Mouse (Mus musculus): ENCODE data around the gene Proser3. TPM values are rescaled to one million over a fixed set of nuclear protein-coding genes. Genes with fewer than 3 reads are reported as not detected.

Gene Proser3
- total RNA-seq, 2 experiments from 2014 or later = 5.5 to 7.3 TPM

DNA sequence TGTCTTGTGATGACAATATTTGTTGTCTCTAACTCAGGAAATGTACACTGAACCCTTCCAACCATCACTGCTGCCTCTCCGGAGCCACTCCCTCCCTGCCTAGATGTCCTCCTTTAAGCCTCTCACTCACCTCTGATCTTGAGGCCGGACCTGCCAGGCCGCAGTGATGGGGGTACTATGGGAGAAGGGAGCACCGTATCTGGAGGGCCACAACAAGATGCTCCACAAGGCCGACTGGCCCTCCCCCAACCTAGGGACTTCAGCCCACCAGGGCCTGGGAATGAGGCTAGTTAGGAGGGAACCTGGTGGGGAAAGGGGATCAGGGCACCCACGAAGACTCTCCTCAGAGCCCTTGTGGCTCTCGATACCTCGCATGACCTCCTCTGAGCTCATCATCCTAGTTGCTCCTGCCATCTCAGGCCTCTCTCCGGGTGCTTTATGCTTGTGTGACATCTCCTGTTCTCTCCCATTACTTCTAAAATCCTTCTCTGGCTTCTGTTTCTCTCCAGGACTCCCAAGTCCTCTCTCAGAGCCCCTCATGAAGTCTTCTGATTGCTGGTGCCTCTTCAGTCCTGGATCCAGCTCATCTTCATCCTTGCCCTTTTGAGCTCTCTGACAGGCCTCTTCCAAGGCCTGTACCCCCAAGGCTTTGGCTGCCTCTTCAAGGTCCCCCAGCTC is 39.0 kb upstream of the Proser3 start:
- no peak overlapping the region for H3K4me3 ChIP-seq
- no peak overlapping the region for H3K27ac ChIP-seq
- TF ChIP-seq CTCF (IDR thresholded peaks at IDR 0.05) = no peak
- intact Hi-C loops (cut with DNase I) = loop anchor here (10.0 kb wide), 1 partner anchor 384 kb away; the partner anchor contains the start of genes Fam187b and Lsr
- DNase-seq = no peak

DNA sequence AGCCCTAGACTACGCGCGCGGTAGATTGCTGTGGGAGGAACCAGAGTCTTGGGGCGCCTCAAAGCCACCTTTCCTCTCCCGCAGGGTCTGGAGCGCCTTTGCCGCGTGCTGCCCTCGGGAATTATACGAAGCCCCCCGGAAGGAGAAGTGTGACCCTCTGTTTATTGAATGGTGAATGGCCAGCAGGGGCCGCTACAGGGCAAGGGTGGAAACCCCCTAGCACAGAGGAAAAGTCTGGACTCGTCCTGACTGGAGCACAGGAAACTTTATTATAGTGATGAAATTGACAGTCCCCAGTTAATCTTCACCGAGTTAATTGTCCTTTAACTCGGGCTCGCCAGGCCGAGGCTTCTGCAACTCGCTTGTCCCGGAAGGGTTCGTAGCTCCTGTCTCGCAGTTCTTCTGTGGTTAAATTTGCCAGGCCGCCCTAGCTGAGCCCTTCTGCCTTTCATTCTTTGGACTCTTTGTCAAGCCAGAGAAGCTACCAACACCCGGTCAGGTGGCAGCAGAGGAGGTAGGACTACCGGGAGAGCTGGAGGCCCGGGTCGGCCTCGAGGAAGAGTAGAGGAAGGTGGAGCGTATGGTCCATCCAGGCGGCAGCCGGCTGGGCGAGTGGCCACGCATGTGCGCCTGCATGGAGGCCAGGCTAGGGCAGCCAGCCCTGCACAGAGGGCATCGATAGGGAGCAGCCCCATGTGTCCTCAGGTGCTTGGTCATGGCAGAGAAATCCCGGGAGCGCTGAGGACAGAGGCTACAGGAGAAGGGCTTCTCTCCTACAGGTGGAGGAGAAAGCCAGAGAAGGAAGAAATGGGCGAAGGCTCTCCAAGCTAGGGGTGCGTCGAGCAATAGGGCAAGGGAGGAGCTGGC is 37.6 kb upstream of the Proser3 start:
- intact Hi-C loops (cut with DNase I) = loop anchor here (1.0 to 10.0 kb wide), 3 partner anchors 24 to 385 kb away; partner anchors contain the start of genes Fam187b and Lsr
- peak; percentile 89 for DNase-seq
- TF ChIP-seq CTCF (IDR thresholded peaks at IDR 0.05) = peak; percentile 97
- Histone ChIP-seq H3K27ac (peak overlapping the region; percentile 97), H3K4me3 (peak overlapping the region; percentile 98)

DNA sequence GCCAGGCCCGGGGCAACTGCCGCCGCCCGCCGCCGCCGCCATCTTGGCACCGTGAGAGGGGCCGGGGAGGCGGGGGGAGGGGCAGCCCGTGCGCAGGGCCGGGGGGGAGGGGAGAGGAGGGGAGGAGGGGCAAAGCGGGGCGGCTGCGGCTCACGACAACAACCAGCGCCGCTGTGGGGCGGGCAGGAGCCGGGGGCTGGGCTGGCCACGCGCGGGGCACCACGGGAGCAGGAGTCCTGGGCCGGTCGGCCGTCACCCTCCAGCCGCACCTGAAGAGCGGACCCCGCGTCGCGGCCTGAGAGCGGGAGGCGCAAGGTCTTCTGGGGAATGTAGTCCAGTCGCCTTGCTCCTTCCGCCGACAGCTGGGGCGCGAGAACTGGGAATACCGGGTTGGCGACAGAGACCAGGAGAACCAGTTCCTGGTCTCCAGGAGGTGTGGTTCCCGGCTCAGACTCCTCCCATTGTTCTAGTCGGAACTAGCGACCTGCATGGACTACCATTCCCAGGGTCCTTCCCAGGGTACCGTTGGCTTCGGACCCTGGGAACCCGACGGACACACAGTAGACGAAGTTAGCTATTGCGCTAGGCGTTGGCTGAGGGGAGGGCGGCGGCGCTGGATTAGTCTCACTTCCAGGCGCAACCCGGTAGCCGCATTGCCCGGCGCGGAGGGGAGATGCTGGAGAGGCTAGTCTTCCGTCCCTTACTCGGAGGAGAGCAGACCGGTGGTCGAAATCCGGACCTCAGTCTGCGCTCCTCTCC is 36.8 kb upstream of the Proser3 start, which contains the start of gene Kmt2b:
Kmt2b (minus strand) TSS at position 51 of the 759 bp plus-strand sequence.
- peak within 1 kb of the TSS; percentile 98 for H3K4me3 ChIP-seq
- no peak for TF ChIP-seq CTCF (IDR thresholded peaks at IDR 0.05)
- peak; percentile 99 for DNase-seq
- H3K27ac ChIP-seq = peak within 1 kb of the TSS; percentile 97
- intact Hi-C loops (cut with DNase I) = loop anchor here (1.0 to 2.0 kb wide), 2 partner anchors 24 to 34 kb away; no protein-coding TSS in a partner anchor

DNA sequence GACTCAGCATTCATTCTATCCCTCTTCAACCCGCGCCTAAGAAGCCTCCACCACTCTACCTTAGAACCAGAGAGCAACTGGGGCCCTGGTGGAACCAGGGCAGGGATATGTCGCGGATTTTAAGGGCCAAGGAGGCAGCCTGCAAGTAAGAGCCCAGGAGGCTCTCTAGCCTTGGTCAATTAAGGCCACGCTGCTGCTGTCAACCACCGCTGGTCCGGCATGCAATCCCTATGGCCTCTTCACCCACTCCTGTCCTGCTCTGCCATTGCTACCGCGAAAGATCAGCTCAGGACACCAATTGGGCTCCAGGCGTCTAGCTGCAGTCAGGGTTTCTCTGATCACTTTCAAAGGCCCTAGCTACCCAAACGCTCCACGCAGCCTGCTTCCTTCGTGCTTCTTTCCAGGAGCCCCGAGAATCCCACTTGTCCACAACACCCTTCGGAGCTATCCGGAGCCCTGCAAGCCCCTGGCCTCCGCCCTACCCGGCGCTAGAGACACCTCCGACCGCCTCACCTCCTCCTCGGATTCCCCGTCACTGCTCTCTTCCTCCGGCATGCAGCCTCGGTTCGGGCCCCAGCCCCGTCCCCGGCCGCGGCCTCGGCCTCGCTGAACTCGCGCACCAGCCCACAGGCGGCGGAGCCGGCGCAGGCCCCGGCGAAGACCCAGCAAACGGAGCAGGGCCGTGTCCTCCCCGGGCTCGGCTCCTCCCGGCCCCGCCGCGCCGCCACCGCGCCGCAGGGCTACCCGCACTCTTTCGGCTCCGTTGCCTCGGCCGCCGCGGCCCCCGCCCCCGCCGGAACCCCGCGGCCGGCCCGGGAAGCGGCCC is 36.0 kb upstream of the Proser3 start:
- intact Hi-C loops (cut with DNase I) = loop anchor here (2.0 kb wide), 1 partner anchor 33 kb away; no protein-coding TSS in a partner anchor
- peak overlapping the region; percentile 98 for H3K4me3 ChIP-seq
- H3K27ac ChIP-seq = peak overlapping the region; percentile 97
- DNase-seq = no peak
- no peak for TF ChIP-seq CTCF (IDR thresholded peaks at IDR 0.05)

DNA sequence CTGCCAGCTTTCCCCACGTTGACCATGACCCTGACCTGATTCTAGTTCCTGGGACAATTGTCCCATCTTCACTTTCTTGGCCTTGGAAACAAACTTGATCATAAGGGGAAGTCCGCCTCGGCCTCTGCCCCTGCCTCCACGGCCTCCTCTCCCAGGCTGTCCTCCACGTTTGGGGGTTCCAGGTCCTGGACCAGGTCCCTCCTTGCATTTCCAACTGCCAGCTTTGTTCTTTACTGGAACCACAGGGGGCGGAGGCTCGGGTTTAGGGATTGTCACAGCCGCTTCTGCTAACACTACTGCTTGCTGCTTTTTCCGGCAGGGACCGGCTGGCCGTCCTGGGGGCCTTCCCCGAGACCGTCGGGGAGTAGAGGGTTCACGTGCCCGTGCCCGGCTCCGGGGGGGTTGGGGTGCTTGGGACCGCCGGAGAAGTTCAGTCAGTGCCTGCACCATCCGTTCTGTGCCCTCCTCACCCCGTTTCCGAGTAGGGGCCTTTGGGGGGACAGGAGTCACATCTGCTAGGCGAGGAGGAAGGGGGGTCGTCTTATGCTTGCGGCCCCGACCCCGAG is 34.4 kb upstream of the Proser3 start:
- peak overlapping the region; percentile 98 for H3K4me3 ChIP-seq
- TF ChIP-seq CTCF (IDR thresholded peaks at IDR 0.05) = no peak
- intact Hi-C loops (cut with DNase I) = no loop called here

DNA sequence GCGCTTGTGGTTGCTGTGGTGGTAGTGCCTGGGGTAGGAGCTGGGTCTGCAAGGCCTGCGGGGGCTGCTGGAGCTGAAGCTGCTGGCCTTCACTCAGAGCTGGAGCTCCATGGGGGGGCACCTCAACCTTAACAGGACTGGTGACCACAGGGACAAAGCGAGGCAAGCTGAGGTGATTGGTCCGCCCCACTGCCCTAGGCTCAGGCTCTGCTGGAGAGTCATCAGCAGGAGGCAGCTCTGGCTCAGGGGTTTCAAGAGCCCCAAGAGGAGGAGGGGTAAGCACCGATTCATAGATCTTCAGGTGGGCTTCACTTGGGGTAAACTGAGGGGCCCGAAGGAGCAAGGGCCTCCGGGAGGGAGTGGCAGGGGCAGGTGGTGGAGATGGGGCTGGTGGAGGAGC is 33.1 kb upstream of the Proser3 start:
- intact Hi-C loops (cut with DNase I) = no loop called here
- no peak for DNase-seq
- Histone ChIP-seq H3K4me3 (no peak overlapping the region), H3K27ac (no peak overlapping the region)
- no peak for TF ChIP-seq CTCF (IDR thresholded peaks at IDR 0.05)

More for the DNA sequence above, 34.4 kb upstream of the Proser3 start:
- DNase-seq = no peak
- no peak overlapping the region for H3K27ac ChIP-seq

DNA sequence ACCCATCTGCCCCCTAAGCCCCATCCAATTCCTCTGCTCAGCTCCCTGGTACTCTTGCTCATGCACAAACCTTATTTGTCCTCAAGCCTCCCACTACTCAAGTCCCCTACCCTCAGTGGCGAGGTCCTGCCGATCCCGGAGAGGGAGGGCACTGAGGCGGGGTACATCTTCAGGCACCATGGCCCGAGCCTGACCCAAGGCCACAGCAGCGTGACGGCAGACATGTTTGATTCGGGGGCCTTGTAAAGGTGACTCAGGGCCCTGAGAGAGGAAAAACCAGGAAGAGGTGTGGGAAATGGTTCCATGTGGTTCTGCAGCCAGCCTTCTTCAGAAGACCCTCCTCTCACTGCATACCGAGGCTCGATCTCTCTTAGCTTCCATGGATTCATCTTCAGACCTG is 32.2 kb upstream of the Proser3 start:
- TF ChIP-seq CTCF (IDR thresholded peaks at IDR 0.05) = no peak

DNA sequence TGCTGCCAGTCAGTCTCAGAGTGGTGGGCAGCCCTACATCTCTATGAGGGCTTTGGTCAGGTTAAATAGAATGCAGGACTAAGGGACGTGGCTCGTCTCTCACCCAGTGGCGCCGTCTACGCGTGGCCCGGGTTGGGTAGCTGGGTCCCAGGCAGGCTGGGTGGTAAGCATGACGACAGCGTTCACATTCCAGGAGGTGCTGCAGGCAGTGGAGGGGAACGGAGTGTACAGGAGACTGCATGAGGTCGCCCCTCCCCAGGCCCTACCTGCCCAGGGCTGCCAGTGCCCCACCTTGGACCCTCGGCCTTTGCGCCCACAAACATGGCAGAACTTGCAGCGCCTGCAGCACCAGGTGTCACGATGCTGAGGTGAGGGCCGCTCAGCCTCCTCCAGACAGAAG is 29.4 kb upstream of the Proser3 start:
- no peak for DNase-seq
- no peak overlapping the region for H3K27ac ChIP-seq
- no peak overlapping the region for H3K4me3 ChIP-seq
- intact Hi-C loops (cut with DNase I) = no loop called here
- no peak for TF ChIP-seq CTCF (IDR thresholded peaks at IDR 0.05)

More for the DNA sequence above, 32.2 kb upstream of the Proser3 start:
- Histone ChIP-seq H3K27ac (no peak overlapping the region), H3K4me3 (no peak overlapping the region)
- intact Hi-C loops (cut with DNase I) = no loop called here
- no peak for DNase-seq

DNA sequence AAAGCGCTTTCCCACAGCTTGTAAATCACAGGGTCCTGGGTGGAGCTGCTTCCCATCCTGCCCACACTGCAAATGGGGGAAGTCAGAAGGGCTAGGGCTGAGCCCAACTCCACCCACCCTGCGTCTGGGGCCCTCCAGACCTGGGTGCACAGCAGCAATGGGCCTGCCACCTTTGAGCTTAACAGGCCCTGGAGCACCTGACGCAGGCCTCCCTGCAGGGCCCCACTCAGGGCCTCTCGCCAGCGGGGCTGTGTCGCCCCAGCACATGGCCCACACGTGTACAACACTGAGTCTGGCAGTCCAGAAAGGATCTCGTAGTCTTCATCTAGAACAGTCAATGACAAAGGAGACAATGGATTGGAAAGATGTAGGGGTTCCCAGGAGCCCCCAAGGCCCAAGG is 27.9 kb upstream of the Proser3 start:
- Histone ChIP-seq H3K27ac (no peak overlapping the region), H3K4me3 (no peak overlapping the region)
- intact Hi-C loops (cut with DNase I) = no loop called here
- DNase-seq = no peak
- TF ChIP-seq CTCF (IDR thresholded peaks at IDR 0.05) = no peak

DNA sequence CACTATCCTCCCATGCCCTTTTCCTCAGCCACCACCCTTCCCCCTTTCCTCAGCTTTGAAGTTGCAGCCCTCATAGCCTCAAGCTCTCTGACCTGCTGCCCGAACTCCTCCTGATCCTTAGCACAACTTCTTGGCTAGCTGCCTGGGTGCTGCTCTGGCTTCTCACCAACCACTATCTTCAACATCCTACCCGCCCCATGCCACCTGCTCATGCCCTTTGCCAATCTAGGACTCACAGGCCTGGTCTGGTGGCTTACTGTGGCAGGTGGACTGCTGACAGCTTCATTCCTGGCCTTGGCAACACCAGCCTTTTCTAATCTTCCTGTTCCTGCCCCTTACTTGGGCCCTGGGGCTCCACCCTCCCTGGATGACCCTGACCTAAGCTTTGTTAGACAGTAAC is 20.9 kb upstream of the Proser3 start:
- TF ChIP-seq CTCF (IDR thresholded peaks at IDR 0.05) = no peak
- Histone ChIP-seq H3K4me3 (no peak overlapping the region), H3K27ac (peak overlapping the region; percentile 88)
- intact Hi-C loops (cut with DNase I) = no loop called here
- DNase-seq = peak; percentile 94

DNA sequence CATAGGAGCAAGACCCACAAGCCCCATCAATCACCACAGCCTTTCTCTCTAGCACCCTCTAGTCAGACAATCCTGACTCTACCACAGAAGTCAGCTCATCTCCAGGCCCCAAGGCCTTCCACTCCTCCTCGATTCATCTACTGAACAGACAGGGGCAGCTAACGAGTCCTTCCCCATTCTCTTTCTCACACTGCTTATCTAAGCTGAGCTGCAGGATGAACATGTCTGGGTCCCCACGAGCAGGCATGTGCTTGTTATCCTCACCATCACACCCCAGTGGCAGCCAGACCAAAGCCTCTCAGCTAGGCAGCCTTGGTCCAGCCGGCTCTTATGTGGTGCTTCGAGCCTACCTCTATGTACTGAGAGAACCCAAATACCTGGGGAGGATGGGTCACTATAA is 20.3 kb upstream of the Proser3 start:
- Histone ChIP-seq H3K27ac (peak overlapping the region; percentile 88), H3K4me3 (no peak overlapping the region)
- no peak for DNase-seq
- TF ChIP-seq CTCF (IDR thresholded peaks at IDR 0.05) = no peak
- intact Hi-C loops (cut with DNase I) = no loop called here
